Mouse (Mus musculus): Measurements from ENCODE around the gene Rarg.

Rarg gene

DNA sequence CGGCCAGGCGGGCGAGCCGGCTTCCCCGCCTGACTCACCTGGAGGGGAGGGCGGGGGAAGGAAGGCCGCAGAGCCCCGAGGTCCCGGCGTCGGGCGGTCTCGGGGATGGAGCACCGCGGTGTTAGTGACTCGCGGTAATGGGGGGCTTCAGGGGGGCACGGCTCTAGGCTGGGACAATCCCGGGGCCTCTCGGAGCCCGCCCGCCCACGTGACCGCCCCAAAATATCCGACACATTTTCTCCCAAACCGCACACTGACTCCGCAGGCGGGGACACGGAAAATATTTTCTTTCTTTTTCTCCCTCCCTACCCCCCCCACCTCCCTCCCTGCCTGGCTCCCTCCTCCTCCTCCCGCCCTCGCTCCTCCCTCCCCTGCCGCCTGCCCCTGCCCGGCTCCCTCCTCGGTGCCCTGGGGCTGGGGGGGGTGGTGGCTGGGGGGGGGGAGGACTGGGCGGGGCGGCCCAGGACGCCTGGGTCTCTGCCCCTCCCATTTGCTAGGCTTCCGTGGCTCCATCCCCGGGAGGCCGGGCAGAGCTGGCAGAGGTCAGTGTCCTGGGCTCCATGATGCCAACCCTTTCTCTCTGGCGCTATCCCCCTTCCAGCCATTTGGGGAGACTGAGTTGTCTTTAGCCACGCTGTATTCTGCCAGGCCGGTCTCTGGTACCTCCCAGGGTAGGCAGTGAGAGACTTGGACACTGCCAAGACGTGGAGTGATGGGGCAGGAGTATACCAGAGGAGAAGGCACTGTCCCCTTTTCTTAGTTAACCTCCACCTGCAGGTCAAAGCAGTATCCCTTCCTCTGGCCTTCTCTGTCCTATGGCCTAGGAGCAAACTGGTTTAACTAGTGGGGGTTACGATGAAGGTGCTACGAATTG lies at the start of gene Rarg:
Rarg (minus strand) TSS at position 316 of the 874 bp plus-strand sequence.
- peak; percentile 52 for DNase-seq

DNA sequence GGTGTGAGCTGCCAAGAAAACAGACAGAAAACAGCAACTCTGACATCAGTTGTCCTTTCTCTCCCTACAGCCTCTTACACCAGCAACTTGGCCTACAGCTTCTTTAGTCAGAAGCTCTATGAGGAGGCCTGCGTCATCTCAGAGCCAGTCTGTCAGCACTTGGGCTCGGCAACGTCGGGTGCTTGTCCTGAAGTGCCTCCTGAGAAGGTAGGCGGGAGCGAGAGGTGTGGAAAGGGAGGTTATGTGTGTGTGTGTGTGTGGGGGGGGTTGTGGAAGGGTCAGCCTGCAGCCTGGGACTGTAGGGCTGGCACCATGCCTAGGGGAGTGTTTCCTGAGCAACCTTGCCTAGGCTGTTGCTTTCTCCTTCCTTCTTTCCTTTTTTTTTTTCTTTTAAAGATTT lies 45.2 kb upstream of the Rarg start:
- DNase-seq, result no peak

DNA sequence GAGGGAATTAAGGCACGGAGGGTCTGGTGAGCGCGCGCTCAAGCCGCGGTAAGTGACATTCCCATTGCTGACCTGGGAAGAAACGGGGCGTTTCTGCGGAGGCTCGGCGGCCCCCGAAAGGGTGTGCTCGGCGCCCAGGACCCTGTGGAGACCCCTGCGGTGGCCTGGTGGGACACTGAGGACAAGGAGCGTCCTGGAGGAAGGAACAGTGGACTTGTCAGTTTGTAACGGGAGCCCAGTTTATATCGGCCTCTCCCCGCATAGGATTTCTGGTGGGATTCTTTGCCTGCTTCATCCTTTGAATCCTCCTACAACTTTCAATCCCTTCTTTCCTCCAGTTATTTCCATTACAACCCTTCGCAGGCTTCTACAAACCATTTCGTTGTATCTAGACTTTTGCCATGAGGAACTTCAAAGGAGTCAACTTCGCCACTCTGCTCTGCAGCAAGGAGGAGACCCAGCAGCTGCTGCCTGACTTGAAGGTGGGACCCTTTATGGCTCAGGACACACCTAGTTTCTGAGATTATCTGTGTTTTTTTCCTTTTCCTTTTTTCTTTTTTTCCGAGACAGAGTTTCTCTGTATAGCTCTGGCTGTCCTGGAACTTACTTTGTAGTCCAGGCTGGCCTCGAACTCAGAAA lies 39.2 kb upstream of the Rarg start:
- DNase-seq, result no peak

DNA sequence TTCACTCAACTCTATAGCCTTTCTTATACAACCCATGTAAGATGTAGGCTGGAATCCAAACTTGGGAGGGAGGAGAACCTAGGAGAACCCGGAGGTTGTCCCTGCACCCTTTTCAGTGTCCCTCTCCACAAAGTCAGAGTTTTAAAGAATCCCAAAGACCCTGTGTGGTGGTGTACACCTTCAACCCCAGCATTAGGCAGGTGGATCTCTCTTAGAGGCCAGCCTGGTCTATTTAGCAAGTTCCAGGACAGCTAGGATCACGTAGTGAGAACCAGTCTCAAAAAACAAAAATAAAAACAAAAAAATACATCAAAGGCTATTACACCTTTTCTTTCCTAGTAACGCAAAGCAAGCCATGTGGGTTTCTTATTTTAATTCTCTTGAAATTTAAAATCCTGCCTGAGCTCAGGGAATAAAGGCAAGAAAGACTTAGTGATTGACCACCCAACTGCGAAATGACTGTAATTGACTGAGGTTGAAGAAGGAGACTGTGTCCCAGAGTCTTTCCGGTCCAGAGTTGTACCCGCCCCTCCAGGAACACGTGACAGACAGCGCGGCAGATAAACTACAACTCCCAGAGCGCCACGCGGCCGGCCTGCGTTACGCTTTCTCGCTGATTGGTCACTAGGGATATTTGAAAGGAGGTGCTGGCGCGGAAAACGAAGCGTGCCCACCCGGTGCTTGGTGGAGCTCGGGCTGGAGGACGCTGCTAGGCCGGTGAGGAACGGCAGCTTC lies 38.5 kb upstream of the Rarg start, which contains the start of gene Espl1:
Espl1 (plus strand) TSS at position 634 of the 735 bp plus-strand sequence.
- peak; percentile 96 for DNase-seq

DNA sequence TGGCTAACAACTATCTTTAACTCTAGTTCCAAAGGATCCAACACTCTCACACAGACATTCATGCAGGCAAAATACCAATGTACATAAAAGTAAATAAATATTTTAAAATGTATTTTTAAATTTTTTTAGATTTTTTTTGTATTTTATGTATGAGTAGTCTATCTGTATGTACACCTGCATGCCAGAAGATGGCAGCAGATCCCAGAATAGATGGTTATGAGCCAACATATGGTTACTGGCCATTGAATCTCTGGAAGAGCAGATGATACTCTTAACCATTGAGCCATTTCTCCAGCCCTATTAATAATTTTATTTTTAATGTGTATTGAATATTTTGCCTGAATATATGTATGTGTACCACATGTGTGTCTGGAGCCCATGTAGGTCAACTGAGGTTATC lies 30.1 kb upstream of the Rarg start:
- no peak for DNase-seq

DNA sequence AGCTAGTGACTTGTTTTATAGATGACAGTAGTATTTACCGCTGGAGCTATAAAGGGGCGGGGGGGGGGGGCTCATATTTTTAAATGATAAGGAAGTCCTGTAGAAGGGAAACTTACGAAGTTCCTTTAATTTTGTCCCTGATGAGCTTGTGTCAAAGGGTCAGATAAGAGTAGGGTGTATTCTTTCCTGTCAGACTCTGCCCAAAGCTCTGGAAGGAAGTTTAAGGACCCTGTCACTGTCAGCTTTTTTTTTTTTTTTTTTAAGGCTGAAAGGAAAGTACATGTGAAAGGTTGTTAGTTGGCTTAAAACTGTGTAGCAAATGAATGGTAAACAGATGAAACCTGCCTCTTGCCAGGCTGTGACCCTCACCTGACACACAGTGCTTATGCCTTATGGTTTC lies 26.3 kb upstream of the Rarg start:
- no peak for DNase-seq

DNA sequence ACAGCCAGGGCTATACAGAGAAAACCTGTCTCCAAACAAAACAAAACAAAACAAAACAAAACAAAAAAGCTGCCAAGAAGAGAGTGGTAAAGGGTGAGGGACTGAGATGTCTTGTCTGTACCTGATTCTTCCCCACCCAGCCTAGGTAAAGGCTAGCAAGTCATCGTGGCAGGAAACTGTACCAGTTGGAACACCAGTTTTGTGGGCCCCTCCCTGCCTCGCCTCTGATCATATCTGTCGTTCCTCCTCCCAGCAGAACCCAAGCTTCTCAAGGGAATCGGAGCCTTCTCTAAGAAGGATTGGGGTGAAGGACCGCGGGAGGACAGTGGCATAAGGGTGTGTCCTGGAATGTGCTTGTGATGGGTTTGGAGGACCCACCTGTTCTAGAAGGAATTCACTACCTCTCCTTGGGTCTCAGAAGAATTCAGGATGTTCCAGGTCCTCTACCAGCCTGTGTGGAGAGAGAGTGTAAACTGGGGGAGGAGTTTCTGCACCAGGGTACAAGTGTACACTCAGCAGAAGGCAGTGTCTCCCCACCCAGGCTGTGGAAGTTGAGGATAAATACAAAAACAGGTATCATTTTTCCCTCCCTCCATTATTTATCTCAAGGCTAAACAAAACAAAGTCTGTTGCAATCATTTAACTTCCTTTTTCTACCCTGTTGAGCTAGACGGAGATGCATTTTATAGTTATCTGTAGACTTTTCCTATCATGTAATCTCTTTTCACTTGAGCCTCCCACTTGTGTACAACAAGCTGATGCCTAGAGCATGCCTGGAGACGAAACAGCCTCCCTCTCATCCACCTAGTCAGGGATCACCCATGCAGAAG lies 25.4 kb upstream of the Rarg start:
- DNase-seq, result no peak

DNA sequence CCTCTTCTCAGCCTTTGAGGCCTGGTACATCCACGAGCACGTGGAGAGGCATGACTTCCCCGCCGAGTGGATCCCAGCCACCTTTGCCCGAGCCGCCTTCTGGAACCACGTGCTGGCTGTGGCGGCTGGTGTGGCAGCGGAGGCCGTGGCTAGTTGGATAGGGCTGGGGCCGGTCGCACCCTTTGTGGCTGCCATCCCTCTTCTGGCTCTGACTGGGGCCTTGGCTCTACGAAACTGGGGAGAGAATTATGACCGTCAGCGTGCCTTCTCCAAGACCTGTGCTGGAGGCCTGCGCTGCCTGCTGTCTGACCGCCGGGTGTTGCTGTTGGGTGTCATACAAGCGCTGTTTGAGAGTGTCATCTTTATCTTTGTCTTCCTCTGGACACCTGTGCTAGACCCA lies 23.3 kb upstream of the Rarg start:
- DNase-seq, result no peak

DNA sequence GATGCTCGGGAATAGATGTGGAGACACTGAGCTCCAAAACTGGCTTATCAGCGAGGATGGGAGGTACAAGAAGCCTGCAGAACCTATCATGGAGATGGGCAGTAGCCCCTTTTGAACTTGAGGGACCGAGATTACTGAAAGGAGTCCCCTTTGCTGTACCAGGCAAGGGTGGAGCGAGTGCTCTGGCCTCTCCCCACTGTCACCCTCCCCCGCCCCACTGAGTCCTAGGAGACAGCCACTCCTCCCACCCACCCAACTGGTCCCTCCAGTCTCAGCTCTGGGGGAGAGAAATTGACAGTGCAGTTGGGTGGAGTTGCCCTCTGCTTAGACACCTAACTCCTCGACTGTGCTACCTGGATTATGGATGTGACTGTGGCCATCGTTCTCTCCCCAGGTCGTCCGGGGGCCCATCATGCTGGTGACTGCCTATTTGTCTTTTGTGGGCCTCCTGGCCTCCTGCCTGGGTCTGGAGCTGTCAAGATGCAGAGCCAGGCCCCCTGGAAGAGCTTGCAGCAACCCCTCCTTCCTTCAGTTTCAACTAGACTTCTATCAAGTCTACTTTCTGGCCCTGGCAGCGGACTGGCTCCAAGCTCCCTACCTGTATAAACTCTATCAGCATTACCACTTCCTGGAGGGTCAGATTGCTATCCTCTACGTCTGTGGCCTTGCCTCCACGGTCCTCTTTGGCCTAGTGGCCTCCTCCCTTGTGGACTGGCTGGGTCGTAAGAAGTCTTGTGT lies 22.6 kb upstream of the Rarg start:
- no peak for DNase-seq

DNA sequence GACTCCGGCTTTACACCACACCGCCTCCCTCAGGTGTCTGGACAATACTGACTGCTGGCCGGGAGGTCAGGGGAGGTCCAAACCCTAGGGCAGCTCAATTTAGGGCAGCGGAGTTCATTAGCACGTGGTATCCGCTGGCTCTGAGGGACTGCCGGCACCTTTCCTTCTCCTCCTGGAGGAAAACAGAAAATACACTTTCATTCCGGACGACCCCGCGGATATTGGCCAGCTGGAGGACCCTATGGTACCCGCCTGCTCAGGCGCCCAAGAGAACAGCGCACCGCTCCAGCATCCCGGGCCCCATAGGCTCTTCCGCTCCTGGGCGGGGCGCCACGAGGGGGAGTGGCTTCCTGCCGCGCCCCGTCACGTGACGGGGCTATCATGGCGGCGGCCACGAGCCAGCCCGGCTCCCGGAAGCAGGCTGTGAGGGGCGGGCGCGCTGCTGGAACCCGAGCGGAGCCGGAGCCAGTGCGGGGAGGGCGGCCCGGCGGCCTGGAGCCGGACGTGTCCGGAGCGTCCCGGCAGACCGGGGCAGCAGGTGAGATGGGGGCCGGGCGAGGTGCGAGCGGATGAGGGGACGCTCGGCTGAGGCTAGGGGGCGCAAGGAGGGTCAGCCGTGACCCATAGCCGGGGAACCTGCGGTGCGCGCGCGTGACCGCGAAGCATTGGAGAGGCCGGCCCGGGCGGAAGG lies 21.9 kb upstream of the Rarg start, which contains the start of gene Mfsd5:
Mfsd5 (plus strand) TSS at position 363 of the 691 bp plus-strand sequence.
- peak; percentile 83 for DNase-seq

DNA sequence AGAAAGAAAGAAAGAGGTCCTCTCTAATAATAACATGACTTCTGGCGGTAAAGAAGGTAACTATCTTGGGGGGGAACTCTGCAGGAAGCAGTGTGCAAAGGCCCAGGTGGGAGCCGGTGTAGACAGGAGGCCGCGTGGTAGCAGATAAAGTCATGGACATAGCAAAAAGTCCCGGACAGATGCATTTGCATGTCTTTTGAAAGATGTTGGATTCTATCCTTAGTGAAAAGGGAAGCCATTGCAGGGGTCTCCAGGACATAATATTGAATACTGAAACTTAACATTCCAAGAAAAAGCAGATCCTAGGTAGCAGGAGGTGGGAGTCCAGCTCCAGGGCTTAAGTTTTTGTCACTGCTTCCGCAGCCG lies 21.4 kb upstream of the Rarg start:
- DNase-seq, result no peak

DNA sequence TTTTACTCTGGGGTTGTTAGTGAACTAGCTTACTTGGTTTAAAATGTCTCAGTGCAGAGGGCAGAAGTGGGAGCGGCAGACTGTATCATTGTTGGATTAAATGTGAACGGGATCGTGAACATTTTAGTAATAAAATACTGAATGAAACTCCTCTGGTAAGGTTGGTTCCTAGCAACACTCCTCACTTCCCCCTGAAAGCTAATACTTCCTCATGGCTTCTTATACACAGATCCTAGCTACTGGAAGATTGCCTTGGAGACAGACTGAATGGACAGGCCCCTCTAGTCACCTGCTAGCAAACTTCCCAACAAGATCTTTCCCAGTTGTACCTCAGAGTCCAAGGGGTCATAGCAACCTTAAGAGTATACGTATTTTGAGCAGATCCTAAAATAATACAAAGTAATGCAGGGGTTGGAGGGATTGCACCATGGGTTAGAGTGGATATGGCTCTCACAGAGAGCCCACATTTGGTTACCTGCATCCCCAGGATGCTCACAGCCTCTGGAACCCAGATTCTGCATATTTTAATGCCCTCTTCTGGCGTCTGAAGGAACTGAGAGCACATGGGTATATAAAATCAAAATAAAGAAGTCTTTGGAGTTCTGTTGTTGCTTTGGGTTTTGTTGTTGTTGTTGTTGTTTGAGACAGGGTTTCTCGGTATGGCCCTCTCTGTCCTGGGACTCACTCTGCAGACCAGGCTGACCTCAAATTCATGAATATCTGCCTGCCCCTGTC lies 16.8 kb upstream of the Rarg start:
- DNase-seq, result no peak

DNA sequence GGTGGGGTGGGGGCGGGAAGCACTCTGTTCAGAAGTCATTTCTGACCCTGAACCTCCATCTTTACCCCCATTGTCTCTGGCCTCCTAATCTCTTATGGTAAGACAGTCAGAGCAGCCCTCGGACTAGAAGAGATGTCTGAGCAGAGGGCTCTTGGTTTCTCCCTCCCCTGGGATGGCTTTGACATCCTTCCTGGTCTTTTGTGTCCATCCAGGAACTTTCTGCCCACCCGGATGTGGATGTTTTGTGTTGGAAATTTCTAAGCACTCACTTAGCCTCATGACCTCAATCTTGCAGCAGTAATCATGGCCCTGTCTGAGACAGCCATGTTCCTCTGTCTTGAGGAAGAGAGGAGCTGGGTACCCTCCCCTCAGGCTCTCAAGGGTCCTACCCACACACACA lies 14.1 kb upstream of the Rarg start:
- DNase-seq, result no peak

DNA sequence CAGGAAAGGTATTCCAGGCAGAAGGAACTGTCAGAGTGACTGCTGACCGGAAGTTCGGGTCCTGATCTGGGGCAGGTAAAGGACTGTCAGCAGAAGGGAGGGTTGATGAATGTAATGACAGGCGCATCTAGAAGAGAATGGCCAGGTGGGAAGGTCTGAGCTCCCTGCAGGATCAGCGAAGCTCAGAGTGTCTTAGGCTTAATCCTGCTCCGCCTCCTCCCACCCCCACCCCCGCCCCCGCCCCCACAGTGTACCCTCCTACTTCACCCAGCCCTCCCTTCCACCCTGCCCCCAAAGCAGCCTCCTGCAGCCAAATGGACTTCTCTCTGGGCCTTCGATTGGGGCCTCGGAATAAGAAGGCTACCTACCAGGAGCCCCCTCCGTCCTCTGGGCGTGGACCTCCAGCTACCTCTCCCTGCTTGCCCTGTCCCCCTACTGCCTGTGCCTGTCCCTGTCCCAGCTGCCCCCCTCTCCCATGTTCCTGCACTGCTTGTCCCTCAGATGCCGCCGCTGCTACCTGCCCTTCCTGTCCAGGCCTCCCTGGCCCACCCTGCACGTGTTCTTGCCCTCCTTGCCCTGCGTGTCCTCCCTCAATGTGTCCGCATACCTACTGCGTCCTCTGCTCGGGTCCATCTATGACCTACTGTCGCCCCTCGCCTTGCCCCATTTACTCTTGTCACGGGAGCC lies 13.1 kb upstream of the Rarg start, which contains the start of gene Gm9918:
Gm9918 (plus strand) TSS at position 290 of the 687 bp plus-strand sequence.
- no peak for DNase-seq

DNA sequence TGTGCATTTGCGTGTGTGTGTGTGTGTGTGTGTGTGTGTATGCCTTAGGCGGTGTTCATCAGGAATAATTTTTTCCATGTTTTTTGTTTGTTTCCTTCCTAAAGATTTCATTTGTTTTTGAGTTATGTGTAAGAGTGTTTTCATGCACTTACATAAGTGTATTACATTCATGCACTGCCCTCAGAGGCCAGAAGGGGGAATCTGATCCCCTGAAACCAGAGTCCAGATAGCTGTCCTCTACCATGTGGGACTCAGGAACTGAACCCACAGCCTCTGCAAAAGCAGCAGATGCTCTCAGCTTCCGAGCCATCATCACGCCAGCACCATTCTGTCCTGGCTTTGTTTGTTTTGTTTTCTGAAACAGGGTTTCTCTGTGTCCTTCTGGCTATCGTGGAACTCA lies 8.2 kb upstream of the Rarg start:
- no peak for DNase-seq

DNA sequence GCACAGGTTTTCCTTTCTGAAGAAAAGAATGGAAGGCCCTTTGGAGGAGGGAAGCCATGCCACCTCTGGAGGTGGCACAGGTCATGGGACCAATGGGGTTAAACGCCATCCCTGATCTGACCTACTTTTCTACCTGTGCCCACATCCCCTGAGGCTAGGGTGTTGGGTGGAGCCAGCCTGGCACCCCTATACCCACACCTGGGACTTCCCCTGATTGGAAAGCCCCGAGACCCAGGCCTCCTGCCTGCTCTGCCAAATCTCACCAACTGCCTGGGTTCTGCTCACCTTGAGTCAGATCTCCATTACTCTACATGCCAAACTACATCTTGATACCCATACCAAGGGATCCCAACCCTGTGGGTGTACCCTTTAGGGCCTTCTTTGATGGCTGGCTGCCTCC lies 5.7 kb upstream of the Rarg start:
- no peak for DNase-seq

DNA sequence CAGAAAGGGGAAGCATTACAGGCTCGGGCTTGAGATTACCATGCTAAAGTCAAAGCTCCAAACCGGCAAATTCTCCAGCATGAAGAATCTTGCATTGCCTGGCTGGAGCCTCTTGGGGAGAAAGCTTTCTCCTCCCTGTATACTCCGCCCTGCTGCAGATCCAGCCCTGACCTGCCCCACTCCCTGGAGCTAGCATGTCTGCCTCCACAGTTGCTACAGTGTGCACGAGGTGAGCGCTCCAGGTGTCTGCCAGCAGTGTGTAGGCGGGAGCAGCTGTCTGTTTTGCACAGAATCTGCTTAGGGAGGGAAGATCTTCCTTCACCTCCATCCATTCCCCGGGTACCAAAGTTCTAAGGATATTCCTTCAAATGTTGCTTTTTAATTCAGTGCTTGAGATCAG lies 5.3 kb upstream of the Rarg start:
- no peak for DNase-seq

DNA sequence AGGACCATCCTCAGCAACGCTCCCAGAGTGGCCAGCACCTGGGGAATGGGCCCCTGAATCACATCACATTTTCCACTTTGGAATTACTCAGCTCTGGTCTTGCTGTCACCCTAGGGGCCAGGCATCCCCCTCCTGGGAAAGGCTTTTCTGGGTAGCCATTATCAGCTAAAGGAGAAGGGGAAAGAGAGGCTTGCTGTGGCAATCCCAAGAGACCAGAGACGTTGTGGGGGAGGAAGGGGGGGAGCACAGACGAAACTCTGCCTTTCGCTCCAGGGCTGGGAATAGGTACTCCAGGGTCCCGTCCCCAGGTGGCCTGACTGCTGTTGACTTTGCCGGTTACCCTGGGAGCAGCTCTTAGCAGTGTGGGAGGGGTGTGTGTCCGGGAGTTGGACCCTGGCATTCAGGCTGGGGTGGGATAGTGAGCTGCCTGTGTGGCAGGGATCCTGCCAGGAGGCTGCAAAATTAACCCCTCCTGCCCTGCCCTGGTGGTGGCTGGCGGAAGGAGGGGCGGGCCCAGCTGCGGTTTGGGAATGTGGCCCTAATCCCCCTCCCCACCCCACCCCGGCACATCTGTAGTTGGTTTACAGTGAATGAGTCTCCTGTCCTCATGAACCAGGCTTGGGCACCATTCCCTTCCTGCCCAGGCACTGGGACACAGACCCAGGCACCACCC lies 1.4 kb upstream of the Rarg start:
- no peak for DNase-seq

DNA sequence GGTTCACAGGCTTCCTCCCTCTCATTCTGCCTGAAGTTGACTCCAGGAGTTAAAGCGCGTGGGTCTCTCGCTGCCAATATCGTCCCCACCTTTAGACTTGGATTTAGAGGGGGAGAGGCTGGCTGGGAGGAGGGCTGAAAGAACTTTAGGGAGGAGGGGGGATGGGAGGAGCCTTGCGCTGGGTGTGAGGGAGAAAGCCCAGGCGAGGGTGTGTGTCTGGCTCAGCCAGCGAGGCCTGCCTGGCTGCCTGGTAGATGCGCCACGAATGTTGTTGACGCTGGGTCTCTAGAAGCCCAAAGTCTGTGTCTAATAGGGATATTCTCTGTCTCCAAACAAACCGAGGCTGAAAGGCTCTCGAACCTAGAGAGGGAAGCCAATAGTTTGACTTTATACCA lies 756 bp upstream of the Rarg start:
- DNase-seq, result peak; percentile 52

Measured in kidney, adult 9 months (tissue).